Mouse (Mus musculus) liver, embryonic 16.5 days (tissue): Measurements from ENCODE around the gene Cep83. TPM values are rescaled to one million over a fixed set of nuclear protein-coding genes. Genes with fewer than 3 reads are reported as not detected.

Experiments
- ATAC-seq: fragments of 200-750 bp; cut with Nextera tagmentation; 2 replicates; pipeline ENCODE4 v1.8.0; 2017; ENCODE audit warnings: low read depth, mild to moderate bottlenecking, moderate number of reproducible peaks, moderate library complexity
- H3K27ac ChIP-seq: fragments of 300-500 bp; sonication (generic); 2 replicates; pipeline ENCODE4 v1.5.1; 2014; ENCODE audit warnings: mild to moderate bottlenecking, low read length
- H3K27me3 ChIP-seq: fragments of 300-500 bp; sonication (generic); 2 replicates; pipeline ENCODE4 v1.6.1; 2014; ENCODE audit warnings: low read depth, low read length, mixed read lengths; ENCODE audit not compliant: control insufficient read depth, insufficient read depth
- H3K36me3 ChIP-seq: fragments of 300-500 bp; sonication (generic); 2 replicates; pipeline ENCODE4 v1.6.1; 2014; ENCODE audit warnings: mild to moderate bottlenecking; ENCODE audit not compliant: control insufficient read depth, insufficient read depth
- H3K4me1 ChIP-seq: fragments of 300-500 bp; sonication (generic); 2 replicates; pipeline ENCODE4 v1.6.1; 2014; ENCODE audit warnings: low read depth, low read length, mixed read lengths; ENCODE audit not compliant: control insufficient read depth
- H3K4me2 ChIP-seq: fragments of 300-500 bp; sonication (generic); 2 replicates; pipeline ENCODE4 v1.6.1; 2014; ENCODE audit warnings: low read depth, low read length, mixed read lengths
- H3K4me3 ChIP-seq: fragments of 300-500 bp; sonication (generic); 2 replicates; pipeline ENCODE4 v1.5.1; 2014; ENCODE audit warnings: low read depth, mild to moderate bottlenecking, low read length
- H3K9ac ChIP-seq: fragments of 300-500 bp; sonication (generic); 2 replicates; pipeline ENCODE4 v1.6.1; 2014; ENCODE audit warnings: low read depth, low read length
- H3K9me3 ChIP-seq: fragments of 300-500 bp; sonication (generic); replicated peaks from 2 replicates; pipeline ENCODE4 v1.6.1; 2016; ENCODE audit warnings: low read length; ENCODE audit not compliant: control insufficient read depth
- WGBS: fragments of 180-500 bp; shearing (Covaris S2); extraction: QIAGEN DNeasy Blood & Tissue Kit; methylation state at CpG from one replicate; pipeline ENCODE4 v1.1.7; 2014; ENCODE audit not compliant: insufficient replicate concordance; 5-methylcytosine and 5-hydroxymethylcytosine counted together
- polyA plus RNA-seq: library from polyadenylated mRNA; unstranded; fragments of >200 nt; fragmentation: Nextera tagmentation; extraction: Ambion mirVana; gene quantifications from 2 replicates; pipeline ENCODE4 v1.2.1, GENCODE M21; 2015

The Cep83 gene
- 5.4 and 7.2 TPM in 2 replicates for polyA plus RNA-seq

GRCm38 (mm10) chr10:94688420-94689175 is at the start of gene Cep83:
Gene Cep83 (plus strand): TSS chr10:94688654.
- Histone ChIP-seq H3K4me2 (peak within 1 kb of the TSS; percentile 97), H3K9ac (peak within 1 kb of the TSS; percentile 98), H3K36me3 (no peaks in the 10 kb centered on the region), H3K4me1 (peaks cover 13% of the 10 kb centered on the region), H3K27ac (peak within 1 kb of the TSS; percentile 96), H3K27me3 (no peaks in the 10 kb centered on the region), H3K4me3 (peak within 1 kb of the TSS; percentile 96), H3K9me3 (no peaks in the 10 kb centered on the region)
- under 1% methylated on average over 83 of the region's 86 CpGs for WGBS
- ATAC-seq = peak; percentile 97

- Histone ChIP-seq H3K4me1 (no peaks in the 10 kb centered on the region; the same call in 1 of the 2 replicates), H3K4me3 (no peak overlapping the region), H3K4me2 (no peak overlapping the region), H3K9ac (no peak overlapping the region), H3K9me3 (no peaks in the 10 kb centered on the region), H3K27ac (no peak overlapping the region), H3K36me3 (no peaks in the 10 kb centered on the region), H3K27me3 (no peaks in the 10 kb centered on the region)
- WGBS = 29% methylated on average over 5 of the region's 5 CpGs
- no peak for ATAC-seq
Measured at GRCm38 (mm10) chr10:94639281-94639680, 49.2 kb upstream of the Cep83 start.

GRCm38 (mm10) chr10:94640067-94640466 is 48.4 kb upstream of the Cep83 start:
- Histone ChIP-seq H3K9me3 (no peaks in the 10 kb centered on the region), H3K36me3 (no peaks in the 10 kb centered on the region), H3K4me3 (no peak overlapping the region), H3K27ac (no peak overlapping the region), H3K4me2 (no peak overlapping the region), H3K9ac (no peak overlapping the region), H3K4me1 (no peaks in the 10 kb centered on the region; the same call in 1 of the 2 replicates), H3K27me3 (no peaks in the 10 kb centered on the region)
- no peak for ATAC-seq
- 19% methylated on average over 5 of the region's 5 CpGs for WGBS

DNA sequence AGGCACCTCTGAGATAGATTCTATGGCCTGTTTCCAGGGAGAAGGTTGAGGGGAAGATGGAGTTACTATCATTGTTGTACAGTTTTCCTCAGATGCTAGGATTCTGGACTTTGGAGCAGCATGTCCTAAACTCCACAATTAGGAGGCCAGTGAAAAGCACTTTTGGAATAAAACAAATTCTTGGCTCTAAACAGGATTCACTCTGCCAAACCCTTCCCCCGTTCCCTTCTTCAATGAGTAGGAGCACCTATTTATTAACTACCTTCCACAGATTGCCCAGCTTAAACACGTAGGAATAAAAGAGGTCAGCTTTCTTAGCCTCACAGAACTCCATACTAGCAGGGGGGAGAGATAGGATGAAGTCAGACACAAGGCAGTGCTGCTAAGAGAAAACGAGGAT is 24.4 kb upstream of the Cep83 start:
- no peak overlapping the region for H3K27ac ChIP-seq
- H3K36me3 ChIP-seq = no peaks in the 10 kb centered on the region
- H3K9ac ChIP-seq = no peak overlapping the region
- H3K4me2 ChIP-seq = no peak overlapping the region
- WGBS = 61% methylated on average over 3 of the region's 3 CpGs
- no peak for ATAC-seq
- H3K4me1 ChIP-seq = no peaks in the 10 kb centered on the region
- H3K27me3 ChIP-seq = no peaks in the 10 kb centered on the region
- no peak overlapping the region for H3K4me3 ChIP-seq
- no peaks in the 10 kb centered on the region for H3K9me3 ChIP-seq

DNA sequence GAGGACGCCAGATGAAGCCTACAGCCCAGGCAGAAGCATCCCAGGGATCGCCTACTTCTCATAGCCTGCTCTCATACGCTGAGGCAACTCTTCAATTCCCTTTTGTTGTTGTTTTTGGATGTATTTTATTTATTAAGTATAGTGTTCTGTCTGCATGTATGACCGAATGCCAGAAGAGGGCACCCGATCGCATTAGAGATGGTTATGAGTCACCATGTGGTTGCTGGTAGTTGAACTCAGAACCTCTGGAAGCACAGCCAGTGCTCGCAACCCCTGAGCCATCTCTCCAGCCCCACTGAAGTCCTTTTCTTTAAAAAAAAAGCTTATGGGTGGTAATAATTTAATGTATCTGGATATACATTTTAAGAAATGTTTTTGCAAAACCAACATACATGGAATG is 24.0 kb upstream of the Cep83 start:
- 67% methylated on average over 7 of the region's 7 CpGs for WGBS
- H3K9me3 ChIP-seq = no peaks in the 10 kb centered on the region
- no peak for ATAC-seq
- H3K27ac ChIP-seq = no peak overlapping the region
- H3K4me2 ChIP-seq = no peak overlapping the region
- H3K27me3 ChIP-seq = no peaks in the 10 kb centered on the region
- H3K4me3 ChIP-seq = no peak overlapping the region
- no peaks in the 10 kb centered on the region for H3K36me3 ChIP-seq
- H3K9ac ChIP-seq = no peak overlapping the region
- H3K4me1 ChIP-seq = no peaks in the 10 kb centered on the region

- Histone ChIP-seq H3K27me3 (no peaks in the 10 kb centered on the region), H3K4me3 (no peak overlapping the region), H3K4me1 (no peaks in the 10 kb centered on the region), H3K4me2 (no peak overlapping the region), H3K9ac (no peak overlapping the region), H3K9me3 (no peaks in the 10 kb centered on the region), H3K27ac (no peak overlapping the region), H3K36me3 (no peaks in the 10 kb centered on the region)
- ATAC-seq = no peak
Measured at GRCm38 (mm10) chr10:94668147-94668546, 20.3 kb upstream of the Cep83 start.

- H3K4me3 ChIP-seq = peak overlapping the region; percentile 96
- H3K27ac ChIP-seq = peak overlapping the region; percentile 93
- peak overlapping the region; percentile 95 for H3K9ac ChIP-seq
- no peaks in the 10 kb centered on the region for H3K9me3 ChIP-seq
- H3K36me3 ChIP-seq = no peaks in the 10 kb centered on the region
- under 1% methylated on average over 20 of the region's 20 CpGs for WGBS
- H3K4me1 ChIP-seq = peaks cover 13% of the 10 kb centered on the region
- H3K27me3 ChIP-seq = no peaks in the 10 kb centered on the region
- ATAC-seq = peak; percentile 72
- peak overlapping the region; percentile 97 for H3K4me2 ChIP-seq
Measured at GRCm38 (mm10) chr10:94687801-94688419, 544 bp upstream of the Cep83 start.

- H3K4me2 ChIP-seq = peak overlapping the region; percentile 97
- H3K9me3 ChIP-seq = no peaks in the 10 kb centered on the region
- H3K4me1 ChIP-seq = peaks cover 13% of the 10 kb centered on the region
- 1% methylated on average over 7 of the region's 7 CpGs for WGBS
- peak overlapping the region; percentile 98 for H3K9ac ChIP-seq
- H3K36me3 ChIP-seq = no peaks in the 10 kb centered on the region
- peak overlapping the region; percentile 96 for H3K27ac ChIP-seq
- no peak for ATAC-seq
- no peaks in the 10 kb centered on the region for H3K27me3 ChIP-seq
- H3K4me3 ChIP-seq = peak overlapping the region; percentile 96
Measured at GRCm38 (mm10) chr10:94689176-94689510, 689 bp downstream of the Cep83 start.

DNA sequence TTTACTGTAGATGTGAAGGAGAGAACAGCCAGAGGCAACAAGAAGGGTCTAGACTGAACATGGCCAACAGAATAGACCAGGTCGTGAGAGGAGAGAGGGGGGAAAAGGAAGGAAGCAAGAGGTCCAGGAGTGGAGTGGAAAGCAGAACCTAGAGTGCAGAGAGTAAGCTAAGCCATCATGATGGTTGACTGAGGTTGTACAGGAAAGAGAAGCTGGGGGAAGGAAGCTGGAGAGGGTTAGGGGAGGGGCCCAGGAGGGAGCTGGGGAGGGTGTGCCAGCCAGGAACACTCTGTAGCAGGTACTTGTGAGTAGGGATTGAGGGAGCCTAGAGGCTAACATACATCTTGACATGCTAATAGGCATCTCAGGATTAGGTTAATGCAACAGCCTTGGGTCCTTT is 1.9 kb downstream of the Cep83 start:
- Histone ChIP-seq H3K27ac (no peak overlapping the region), H3K4me3 (no peak overlapping the region), H3K9me3 (no peaks in the 10 kb centered on the region), H3K4me2 (peak overlapping the region; percentile 36; the same call in 1 of the 2 replicates), H3K9ac (no peak overlapping the region), H3K36me3 (no peaks in the 10 kb centered on the region), H3K27me3 (no peaks in the 10 kb centered on the region), H3K4me1 (peaks cover 13% of the 10 kb centered on the region)
- ATAC-seq = no peak
- WGBS = 6% methylated on average over 1 of the region's 1 CpGs
